Mouse (Mus musculus): ENCODE data around the gene AB124611. TPM values are rescaled to one million over a fixed set of nuclear protein-coding genes. Genes with fewer than 3 reads are reported as not detected.
A peak's percentile ranks its signal among the peaks of the same experiment; 100 is the strongest.

The AB124611 gene
- polyA plus RNA-seq, 1 experiment from 2014 or later, result 3.8 TPM

- peak overlapping the region; percentile 67 for H3K27ac ChIP-seq (ENCODE audit: low read depth)
- peaks cover 34% of the 10 kb centered on the region for H3K36me3 ChIP-seq (ENCODE audit: insufficient read depth)
- WGBS, result 59% methylated on average over 19 of the region's 19 CpGs
- 0 out of 2 replicates have a peak overlapping the region, but pooled peaks have one; percentile 15 for H3K4me2 ChIP-seq
- DNase-seq (peak; percentile 47), ATAC-seq (ENCODE audit: insufficient read depth) (peak; percentile 50)
- no peaks in the 10 kb centered on the region for H3K27me3 ChIP-seq (ENCODE audit: insufficient read depth, low read length)
- H3K4me3 ChIP-seq (ENCODE audit: low read depth, low read length), result no peak overlapping the region
- no peak for TF ChIP-seq CTCF (IDR thresholded peaks at IDR 0.05; ENCODE audit: low read depth)
- no peaks in the 10 kb centered on the region for H3K9me3 ChIP-seq (ENCODE audit: low read depth, low read length)
- H3K4me1 ChIP-seq (ENCODE audit: insufficient read depth), result no peaks in the 10 kb centered on the region
- no peak overlapping the region for H3K9ac ChIP-seq
Observed at GRCm38 (mm10) chr9:21496308-21497049, 29.5 kb upstream of the AB124611 start.

GRCm38 (mm10) chr9:21497050-21497542 is 28.9 kb upstream of the AB124611 start:
- Histone ChIP-seq H3K27ac (ENCODE audit: low read depth) (peak overlapping the region; percentile 67), H3K4me2 (no peak overlapping the region), H3K27me3 (ENCODE audit: insufficient read depth, low read length) (no peaks in the 10 kb centered on the region), H3K9me3 (ENCODE audit: low read depth, low read length) (no peaks in the 10 kb centered on the region), H3K4me1 (ENCODE audit: insufficient read depth) (no peaks in the 10 kb centered on the region), H3K9ac (no peak overlapping the region), H3K36me3 (ENCODE audit: insufficient read depth) (peaks cover 28% of the 10 kb centered on the region), H3K4me3 (ENCODE audit: low read depth, low read length) (no peak overlapping the region)
- ATAC-seq (ENCODE audit: insufficient read depth) (0 out of 2 replicates have a peak, but pooled peaks have one; percentile 16), DNase-seq (no peak)
- TF ChIP-seq CTCF (IDR thresholded peaks at IDR 0.05; ENCODE audit: low read depth), result no peak
- 81% methylated on average over 16 of the region's 16 CpGs for WGBS

GRCm38 (mm10) chr9:21497664-21498063 is 28.3 kb upstream of the AB124611 start:
- no peaks in the 10 kb centered on the region for H3K4me1 ChIP-seq (ENCODE audit: insufficient read depth)
- no peak overlapping the region for H3K9ac ChIP-seq
- DNase-seq (no peak), ATAC-seq (ENCODE audit: insufficient read depth) (no peak)
- no peak for TF ChIP-seq CTCF (IDR thresholded peaks at IDR 0.05; ENCODE audit: low read depth)
- H3K36me3 ChIP-seq (ENCODE audit: insufficient read depth), result peaks cover 25% of the 10 kb centered on the region
- H3K4me2 ChIP-seq, result no peak overlapping the region
- no peak overlapping the region for H3K4me3 ChIP-seq (ENCODE audit: low read depth, low read length)
- no peaks in the 10 kb centered on the region for H3K9me3 ChIP-seq (ENCODE audit: low read depth, low read length)
- H3K27ac ChIP-seq (ENCODE audit: low read depth), result no peak overlapping the region; the same call in 1 of the 2 replicates
- 91% methylated on average over 2 of the region's 2 CpGs for WGBS
- H3K27me3 ChIP-seq (ENCODE audit: insufficient read depth, low read length), result no peaks in the 10 kb centered on the region

GRCm38 (mm10) chr9:21498284-21498902 is 27.6 kb upstream of the AB124611 start:
- Histone ChIP-seq H3K4me2 (no peak overlapping the region), H3K9ac (no peak overlapping the region), H3K4me3 (ENCODE audit: low read depth, low read length) (no peak overlapping the region), H3K27me3 (ENCODE audit: insufficient read depth, low read length) (no peaks in the 10 kb centered on the region), H3K9me3 (ENCODE audit: low read depth, low read length) (no peaks in the 10 kb centered on the region), H3K27ac (ENCODE audit: low read depth) (no peak overlapping the region), H3K36me3 (ENCODE audit: insufficient read depth) (peaks cover 27% of the 10 kb centered on the region), H3K4me1 (ENCODE audit: insufficient read depth) (no peaks in the 10 kb centered on the region)
- no peak for ATAC-seq (ENCODE audit: insufficient read depth)
- 84% methylated on average over 12 of the region's 12 CpGs for WGBS
- no peak for DNase-seq
- no peak for TF ChIP-seq CTCF (IDR thresholded peaks at IDR 0.05; ENCODE audit: low read depth)

- no peak overlapping the region for H3K4me3 ChIP-seq (ENCODE audit: low read depth, low read length)
- no peak overlapping the region for H3K4me2 ChIP-seq
- no peak for TF ChIP-seq CTCF (IDR thresholded peaks at IDR 0.05; ENCODE audit: low read depth)
- no peaks in the 10 kb centered on the region for H3K9me3 ChIP-seq (ENCODE audit: low read depth, low read length)
- H3K27ac ChIP-seq (ENCODE audit: low read depth), result no peak overlapping the region
- H3K27me3 ChIP-seq (ENCODE audit: insufficient read depth, low read length), result no peaks in the 10 kb centered on the region
- ATAC-seq (ENCODE audit: insufficient read depth), result no peak
- 93% methylated on average over 8 of the region's 8 CpGs for WGBS
- H3K9ac ChIP-seq, result no peak overlapping the region
- peaks cover 63% of the 10 kb centered on the region for H3K36me3 ChIP-seq (ENCODE audit: insufficient read depth)
- no peaks in the 10 kb centered on the region for H3K4me1 ChIP-seq (ENCODE audit: insufficient read depth)
- no peak for DNase-seq
Observed at GRCm38 (mm10) chr9:21503352-21503751, 22.6 kb upstream of the AB124611 start.

- no peak overlapping the region for H3K27ac ChIP-seq (ENCODE audit: low read depth)
- no peaks in the 10 kb centered on the region for H3K9me3 ChIP-seq (ENCODE audit: low read depth, low read length)
- H3K4me3 ChIP-seq (ENCODE audit: low read depth, low read length), result no peak overlapping the region
- no peak for TF ChIP-seq CTCF (IDR thresholded peaks at IDR 0.05; ENCODE audit: low read depth)
- no peaks in the 10 kb centered on the region for H3K27me3 ChIP-seq (ENCODE audit: insufficient read depth, low read length)
- H3K4me2 ChIP-seq, result no peak overlapping the region
- ATAC-seq (ENCODE audit: insufficient read depth), result no peak
- H3K36me3 ChIP-seq (ENCODE audit: insufficient read depth), result peaks cover 54% of the 10 kb centered on the region
- peaks cover 2% of the 10 kb centered on the region; the same call in 1 of the 2 replicates for H3K4me1 ChIP-seq (ENCODE audit: insufficient read depth)
- H3K9ac ChIP-seq, result no peak overlapping the region
- DNase-seq, result no peak
Observed at GRCm38 (mm10) chr9:21505767-21506166, 20.2 kb upstream of the AB124611 start.

- Histone ChIP-seq H3K9me3 (ENCODE audit: low read depth, low read length) (no peaks in the 10 kb centered on the region), H3K4me3 (ENCODE audit: low read depth, low read length) (no peak overlapping the region), H3K9ac (no peak overlapping the region), H3K27me3 (ENCODE audit: insufficient read depth, low read length) (no peaks in the 10 kb centered on the region), H3K4me1 (ENCODE audit: insufficient read depth) (peaks cover 5% of the 10 kb centered on the region; the same call in 1 of the 2 replicates), H3K27ac (ENCODE audit: low read depth) (no peak overlapping the region), H3K4me2 (no peak overlapping the region), H3K36me3 (ENCODE audit: insufficient read depth) (peaks cover 54% of the 10 kb centered on the region)
- no peak for TF ChIP-seq CTCF (IDR thresholded peaks at IDR 0.05; ENCODE audit: low read depth)
- DNase-seq (no peak), ATAC-seq (ENCODE audit: insufficient read depth) (no peak)
- WGBS, result 91% methylated on average over 15 of the region's 15 CpGs
Observed at GRCm38 (mm10) chr9:21507753-21508430, 18.1 kb upstream of the AB124611 start.

Data from lung, embryonic 14.5 days (tissue).